Mouse (Mus musculus): ENCODE results near the gene Tnk2. TPM values are rescaled to one million over a fixed set of nuclear protein-coding genes. Genes with fewer than 3 reads are reported as not detected.

The Tnk2 gene
- polyA plus RNA-seq, 1 experiment, result 3.5 TPM

DNA sequence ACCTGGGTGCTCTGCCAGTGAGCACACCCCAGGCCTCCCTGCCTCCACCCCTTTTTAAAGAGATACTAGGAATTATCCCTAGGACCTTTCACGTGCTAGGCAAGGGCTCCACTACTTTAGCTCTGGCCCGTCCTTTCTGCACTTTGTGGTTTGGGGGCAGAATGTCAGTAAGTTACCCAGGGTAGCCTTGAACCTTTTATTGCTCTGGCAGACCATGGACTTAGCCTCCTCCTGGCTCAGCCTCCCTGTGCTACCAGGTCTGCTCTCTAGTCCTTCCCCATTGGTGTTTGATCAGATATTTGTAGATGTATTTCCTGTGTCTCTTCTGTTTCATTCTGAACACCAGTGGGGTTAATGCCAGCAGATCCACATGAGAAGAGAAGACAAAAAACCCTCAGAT lies 20.5 kb downstream of the Tnk2 start:
- TF ChIP-seq CTCF (IDR thresholded peaks at IDR 0.05; ENCODE audit: low read depth, low read length) (no peak), POLR2A (IDR thresholded peaks at IDR 0.05; ENCODE audit: borderline replicate concordance, low read depth, low read length) (no peak)
- Histone ChIP-seq H3K27ac (ENCODE audit: insufficient read depth, low read depth, low read length) (no peak overlapping the region), H3K4me3 (ENCODE audit: insufficient read depth, low read length) (no peak overlapping the region), H3K4me1 (ENCODE audit: control insufficient read depth, insufficient read depth, low read length) (peaks cover 22% of the 10 kb centered on the region)

DNA sequence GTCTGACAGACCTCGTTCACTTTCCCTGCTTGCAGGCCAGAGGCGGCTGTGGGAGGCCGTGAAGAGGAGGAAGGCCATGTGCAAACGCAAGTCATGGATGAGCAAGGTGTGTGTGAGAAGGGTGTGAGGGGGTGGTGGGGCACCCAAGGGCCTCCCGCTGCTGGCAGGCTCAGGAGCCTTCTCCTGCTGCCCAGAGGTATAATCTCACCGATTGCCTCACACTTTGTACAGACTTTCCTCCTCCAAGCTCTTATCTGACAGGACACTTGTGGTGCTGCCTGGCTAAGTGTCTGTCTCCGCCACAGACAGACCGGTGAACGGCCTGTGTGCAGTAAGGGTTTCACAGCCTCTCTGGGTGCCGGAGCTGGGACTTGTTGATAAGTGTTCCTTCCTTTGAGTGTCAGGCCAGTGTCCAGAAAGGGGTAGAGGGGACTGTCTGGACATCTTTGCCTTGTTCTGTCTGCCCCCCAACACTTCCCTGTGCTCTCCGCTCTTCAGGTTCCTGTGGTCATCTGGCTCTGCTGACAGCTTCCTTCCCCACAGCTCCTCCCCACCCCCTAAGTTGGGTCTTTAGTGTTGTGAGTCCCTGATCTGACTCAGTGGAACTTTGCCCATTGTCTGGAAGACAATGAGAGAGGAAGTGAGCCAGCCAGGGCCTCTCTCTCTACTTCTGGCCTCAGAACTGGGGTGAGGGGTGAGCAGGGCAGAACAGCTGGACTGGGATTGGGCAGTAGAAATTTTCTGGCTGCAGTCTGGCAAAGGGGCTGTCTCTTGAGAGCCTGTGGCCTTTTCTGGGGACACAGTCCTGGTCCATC lies 22.4 kb downstream of the Tnk2 start:
- peaks cover 22% of the 10 kb centered on the region for H3K4me1 ChIP-seq (ENCODE audit: control insufficient read depth, insufficient read depth, low read length)
- TF ChIP-seq POLR2A (IDR thresholded peaks at IDR 0.05; ENCODE audit: borderline replicate concordance, low read depth, low read length), result no peak
- no peak for TF ChIP-seq CTCF (IDR thresholded peaks at IDR 0.05; ENCODE audit: low read depth, low read length)

DNA sequence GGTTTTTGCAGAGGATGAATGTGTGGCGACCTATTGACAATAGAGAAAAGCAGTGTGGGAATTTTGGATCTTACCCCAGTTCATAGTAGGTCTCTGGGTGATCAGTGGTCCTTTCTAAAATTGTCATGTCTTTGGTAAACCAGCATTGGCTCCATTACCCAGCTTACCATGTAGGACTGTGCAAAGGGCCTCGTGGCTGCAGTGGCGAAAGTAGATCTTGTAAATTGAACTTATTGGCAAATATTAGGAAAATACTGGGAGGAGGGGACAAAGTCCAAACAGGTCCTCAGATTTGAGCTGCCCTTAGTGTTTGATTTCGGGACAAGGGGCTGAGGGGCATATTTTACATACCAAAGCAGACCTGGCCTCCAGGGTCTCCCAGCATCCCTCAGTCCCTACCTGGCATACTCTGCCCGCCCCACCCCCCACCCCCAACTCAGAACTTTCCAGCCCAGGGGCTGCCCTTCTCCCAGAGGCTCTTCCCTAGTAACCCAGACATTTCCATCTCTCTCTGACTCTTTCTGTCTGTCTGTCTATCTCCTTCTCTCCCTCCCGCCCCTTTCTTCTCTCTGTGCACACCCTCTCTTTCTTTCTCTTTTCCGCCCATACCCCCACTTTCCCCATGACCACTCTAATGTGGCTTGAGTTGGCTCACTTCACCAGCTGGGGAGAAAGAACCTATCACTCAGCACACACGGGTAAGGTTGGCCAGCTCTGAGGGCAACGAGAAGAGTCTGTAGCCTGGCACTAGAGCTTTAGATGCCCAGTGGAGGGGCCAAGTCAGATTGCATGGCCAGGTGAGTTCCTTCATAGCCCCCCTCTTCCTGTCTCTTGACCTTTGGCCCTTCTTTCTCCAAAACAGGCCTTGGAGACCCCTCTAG lies 23.2 kb downstream of the Tnk2 start:
- H3K4me3 ChIP-seq (ENCODE audit: insufficient read depth, low read length), result no peak overlapping the region
- peaks cover 22% of the 10 kb centered on the region for H3K4me1 ChIP-seq (ENCODE audit: control insufficient read depth, insufficient read depth, low read length)
- TF ChIP-seq CTCF (IDR thresholded peaks at IDR 0.05; ENCODE audit: low read depth, low read length) (no peak), POLR2A (IDR thresholded peaks at IDR 0.05; ENCODE audit: borderline replicate concordance, low read depth, low read length) (no peak)
- no peak overlapping the region for H3K27ac ChIP-seq (ENCODE audit: insufficient read depth, low read depth, low read length)

More for the DNA sequence above, 22.4 kb downstream of the Tnk2 start:
- Histone ChIP-seq H3K27ac (ENCODE audit: insufficient read depth, low read depth, low read length) (0 out of 2 replicates have a peak overlapping the region, but pooled peaks have one; percentile 24), H3K4me3 (ENCODE audit: insufficient read depth, low read length) (no peak overlapping the region)

DNA sequence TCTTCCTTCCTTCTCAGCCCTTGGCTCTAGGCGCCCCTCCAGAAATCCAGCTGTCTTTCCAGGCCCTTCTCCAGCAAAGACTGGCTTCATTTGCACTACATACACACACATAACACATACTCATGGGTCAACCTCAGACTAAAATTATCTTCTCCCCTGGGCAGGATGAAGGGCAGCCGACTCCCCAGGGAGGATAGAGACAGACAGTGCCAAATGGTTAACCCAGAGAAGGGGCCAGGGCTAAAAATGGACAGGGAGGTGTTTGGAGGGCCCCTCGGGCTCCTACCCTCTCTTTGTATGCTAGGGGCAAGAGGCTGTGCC lies 23.8 kb downstream of the Tnk2 start:
- Histone ChIP-seq H3K4me3 (ENCODE audit: insufficient read depth, low read length) (no peak overlapping the region), H3K27ac (ENCODE audit: insufficient read depth, low read depth, low read length) (no peak overlapping the region), H3K4me1 (ENCODE audit: control insufficient read depth, insufficient read depth, low read length) (peaks cover 22% of the 10 kb centered on the region)
- TF ChIP-seq CTCF (IDR thresholded peaks at IDR 0.05; ENCODE audit: low read depth, low read length) (no peak), POLR2A (IDR thresholded peaks at IDR 0.05; ENCODE audit: borderline replicate concordance, low read depth, low read length) (no peak)

DNA sequence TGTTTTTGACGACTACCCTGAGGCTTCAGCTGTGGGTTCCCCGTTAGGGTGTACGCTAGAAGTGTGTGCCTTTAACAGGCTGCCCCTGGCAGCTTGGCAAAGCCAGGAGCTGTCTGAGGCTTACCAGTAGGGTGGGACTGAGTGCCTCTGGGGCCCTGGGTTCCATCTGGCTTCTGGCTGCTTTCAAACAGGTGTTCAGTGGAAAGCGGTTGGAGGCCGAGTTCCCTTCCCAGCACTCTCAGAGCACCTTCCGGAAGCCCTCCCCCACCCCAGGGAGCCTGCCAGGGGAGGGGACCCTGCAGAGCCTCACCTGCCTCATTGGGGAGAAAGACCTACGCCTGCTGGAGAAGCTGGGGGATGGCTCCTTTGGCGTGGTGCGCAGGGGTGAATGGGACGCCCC lies 24.4 kb downstream of the Tnk2 start:
- Histone ChIP-seq H3K27ac (ENCODE audit: insufficient read depth, low read depth, low read length) (no peak overlapping the region), H3K4me1 (ENCODE audit: control insufficient read depth, insufficient read depth, low read length) (peaks cover 22% of the 10 kb centered on the region)

DNA sequence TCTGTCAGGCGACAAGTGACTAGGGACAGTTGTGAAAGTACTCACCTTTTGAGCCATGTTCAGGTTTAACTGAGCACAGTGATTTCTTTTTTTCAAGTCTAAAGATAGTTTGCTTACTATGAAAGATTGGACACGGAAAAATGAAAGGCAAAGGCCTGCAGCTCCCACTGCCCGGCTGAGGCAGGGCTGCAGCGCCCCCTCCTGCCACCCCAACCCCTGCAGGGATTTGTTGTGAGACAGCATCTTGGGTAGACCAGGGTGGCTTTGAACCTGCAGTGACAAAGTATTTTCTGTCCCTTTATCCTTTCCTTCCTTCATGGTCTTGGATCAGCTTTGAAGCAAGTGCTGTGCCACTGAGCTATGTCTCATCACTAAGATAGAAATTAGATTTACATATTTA lies 24.8 kb downstream of the Tnk2 start:
- TF ChIP-seq CTCF (IDR thresholded peaks at IDR 0.05; ENCODE audit: low read depth, low read length) (no peak), POLR2A (IDR thresholded peaks at IDR 0.05; ENCODE audit: borderline replicate concordance, low read depth, low read length) (no peak)
- no peak overlapping the region for H3K27ac ChIP-seq (ENCODE audit: insufficient read depth, low read depth, low read length)
- H3K4me1 ChIP-seq (ENCODE audit: control insufficient read depth, insufficient read depth, low read length), result peaks cover 22% of the 10 kb centered on the region
- H3K4me3 ChIP-seq (ENCODE audit: insufficient read depth, low read length), result no peak overlapping the region

More for the DNA sequence above, 24.4 kb downstream of the Tnk2 start:
- TF ChIP-seq CTCF (IDR thresholded peaks at IDR 0.05; ENCODE audit: low read depth, low read length) (no peak), POLR2A (IDR thresholded peaks at IDR 0.05; ENCODE audit: borderline replicate concordance, low read depth, low read length) (no peak)
- no peak overlapping the region for H3K4me3 ChIP-seq (ENCODE audit: insufficient read depth, low read length)

DNA sequence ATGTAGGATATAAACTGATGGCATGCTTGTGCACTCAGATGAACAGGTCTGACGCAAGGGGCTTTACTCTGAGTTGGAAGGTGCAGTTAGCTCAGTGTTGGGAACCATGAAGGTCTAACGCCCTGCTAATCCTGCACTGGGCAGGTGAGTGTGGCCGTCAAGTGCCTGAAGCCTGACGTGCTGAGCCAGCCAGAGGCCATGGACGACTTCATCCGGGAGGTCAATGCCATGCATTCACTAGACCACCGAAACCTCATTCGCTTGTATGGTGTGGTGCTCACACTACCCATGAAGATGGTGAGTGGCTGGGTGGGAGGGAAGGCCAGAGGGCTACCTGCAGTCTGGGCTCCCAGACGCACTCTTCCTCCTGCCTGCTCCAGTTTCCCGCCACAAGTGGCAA lies 25.6 kb downstream of the Tnk2 start:
- TF ChIP-seq CTCF (IDR thresholded peaks at IDR 0.05; ENCODE audit: low read depth, low read length) (no peak), POLR2A (IDR thresholded peaks at IDR 0.05; ENCODE audit: borderline replicate concordance, low read depth, low read length) (no peak)
- Histone ChIP-seq H3K27ac (ENCODE audit: insufficient read depth, low read depth, low read length) (no peak overlapping the region), H3K4me1 (ENCODE audit: control insufficient read depth, insufficient read depth, low read length) (peaks cover 22% of the 10 kb centered on the region), H3K4me3 (ENCODE audit: insufficient read depth, low read length) (no peak overlapping the region)

DNA sequence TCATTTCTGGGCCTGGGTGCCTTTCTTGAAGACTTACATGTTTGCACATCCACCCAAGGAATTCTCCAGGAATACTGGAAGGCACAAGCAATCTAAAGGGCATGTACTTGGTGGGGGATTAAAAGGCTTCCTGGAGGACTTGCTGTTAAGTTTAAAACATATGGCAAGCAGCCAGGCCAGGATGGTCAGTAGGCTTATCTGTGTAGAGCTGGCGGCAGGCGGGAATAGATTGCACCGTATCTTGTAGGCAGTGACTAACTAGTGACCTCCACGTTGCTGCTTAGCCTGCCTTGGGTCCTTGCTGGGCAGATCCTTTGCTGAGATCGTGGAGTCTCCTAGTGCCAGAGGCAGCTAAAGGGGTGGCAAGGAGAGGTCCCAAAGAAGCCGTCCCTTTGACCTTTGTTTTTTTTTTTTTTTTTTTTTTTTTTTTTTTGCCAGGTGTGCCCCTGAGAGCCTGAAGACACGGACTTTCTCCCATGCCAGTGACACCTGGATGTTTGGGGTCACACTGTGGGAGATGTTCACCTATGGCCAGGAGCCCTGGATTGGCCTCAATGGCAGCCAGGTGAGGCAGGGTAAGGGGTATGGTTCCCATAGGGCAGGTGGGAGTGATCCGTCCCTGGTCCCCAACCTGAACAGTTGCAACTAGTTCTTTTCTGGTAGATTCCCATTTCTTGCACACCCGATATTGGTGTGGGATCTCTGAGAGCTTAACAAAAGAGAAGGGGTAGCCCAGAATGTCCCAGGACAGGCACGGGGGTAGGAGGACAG lies 26.9 kb downstream of the Tnk2 start:
- TF ChIP-seq POLR2A (IDR thresholded peaks at IDR 0.05; ENCODE audit: borderline replicate concordance, low read depth, low read length), result no peak
- no peak for TF ChIP-seq CTCF (IDR thresholded peaks at IDR 0.05; ENCODE audit: low read depth, low read length)
- Histone ChIP-seq H3K4me3 (ENCODE audit: insufficient read depth, low read length) (no peak overlapping the region), H3K4me1 (ENCODE audit: control insufficient read depth, insufficient read depth, low read length) (peaks cover 15% of the 10 kb centered on the region), H3K27ac (ENCODE audit: insufficient read depth, low read depth, low read length) (no peak overlapping the region)

DNA sequence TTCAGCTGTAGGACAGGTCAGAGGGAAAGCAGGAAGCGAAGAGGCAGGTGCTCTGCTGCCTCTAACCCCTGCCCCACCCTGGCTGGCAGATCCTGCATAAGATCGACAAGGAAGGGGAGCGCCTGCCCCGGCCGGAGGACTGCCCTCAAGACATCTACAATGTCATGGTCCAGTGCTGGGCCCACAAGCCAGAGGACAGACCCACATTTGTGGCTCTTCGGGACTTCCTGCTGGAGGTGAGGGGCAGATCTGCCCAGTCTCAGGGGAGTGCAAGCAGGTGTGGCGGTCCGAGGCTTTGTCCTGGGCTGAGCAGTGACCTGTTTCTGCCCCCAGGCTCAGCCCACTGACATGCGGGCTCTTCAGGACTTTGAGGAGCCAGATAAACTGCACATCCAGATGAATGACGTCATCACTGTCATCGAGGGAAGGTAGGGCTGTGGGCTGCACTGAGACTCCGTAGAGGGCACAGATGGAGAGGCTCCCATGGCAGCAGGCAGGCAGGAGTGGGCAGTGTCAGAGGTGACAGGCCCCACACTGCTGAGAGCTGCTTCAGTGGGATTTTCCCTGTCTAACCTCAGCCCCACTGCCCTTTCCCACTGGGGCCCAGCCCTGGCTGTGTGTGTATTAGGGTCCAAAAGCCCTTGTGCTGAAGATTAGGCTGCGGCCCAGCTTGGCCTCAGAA lies 27.7 kb downstream of the Tnk2 start:
- no peak overlapping the region for H3K27ac ChIP-seq (ENCODE audit: insufficient read depth, low read depth, low read length)
- H3K4me1 ChIP-seq (ENCODE audit: control insufficient read depth, insufficient read depth, low read length), result peaks cover 8% of the 10 kb centered on the region
- TF ChIP-seq CTCF (IDR thresholded peaks at IDR 0.05; ENCODE audit: low read depth, low read length) (no peak), POLR2A (IDR thresholded peaks at IDR 0.05; ENCODE audit: borderline replicate concordance, low read depth, low read length) (no peak)
- H3K4me3 ChIP-seq (ENCODE audit: insufficient read depth, low read length), result no peak overlapping the region
